Mouse (Mus musculus) liver, postnatal 0 days (tissue): ENCODE data around the gene Ddx49.

Source experiments
- CTCF ChIP-seq: sonication (generic); IDR thresholded peaks from 2 replicates; pipeline ENCODE4 v1.5.1; 2016; ENCODE audit warnings: antibody characterized with exemption, low read depth
- EP300 ChIP-seq: IDR thresholded peaks from 2 replicates; pipeline ENCODE4 v1.6.1; 2016; ENCODE audit warnings: antibody characterized with exemption, low read depth, mild to moderate bottlenecking

DNA sequence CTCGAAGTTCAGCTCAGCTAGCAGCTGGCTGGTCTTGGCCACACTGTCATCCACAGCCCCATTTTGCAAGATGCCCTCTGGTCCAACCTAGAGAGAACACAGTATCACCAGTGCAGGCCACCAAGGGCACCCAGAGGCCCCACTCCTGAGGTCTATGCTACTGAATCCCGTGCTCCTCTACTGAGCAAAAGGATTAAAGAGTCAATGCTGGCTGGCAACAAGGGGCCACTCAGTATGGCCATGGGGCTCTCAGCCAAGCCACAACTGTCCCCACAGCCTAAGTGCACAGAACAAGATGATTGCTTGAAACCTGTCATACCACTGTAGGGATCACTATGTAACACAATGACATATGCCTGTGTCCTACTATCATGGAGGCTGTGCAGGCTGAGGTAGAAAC, 42.0 kb upstream of the Ddx49 start:
- TF ChIP-seq CTCF, result no peak
- no peak for TF ChIP-seq EP300
